Mouse (Mus musculus) CH12.LX (cell line): ENCODE measurements at regions not wholly inside any gene's neighbourhood (a gene's known extent, or its start where the extent isn't known, plus 50 kb on each side); places are given as distances from the start of the nearest gene placed in this dataset.

ENCODE experiments used
- CTCF ChIP-seq, 2 experiments: IDR thresholded peaks in 1 of 2; conservative IDR thresholded peaks in 1 of 2; 2 replicates each; pipeline ENCODE4 v1.5.1; 2011 to 2012; ENCODE audit warnings: low read depth in 2 of 2, low read length in 2 of 2, improper control_type of control experiment in 1 of 2, inconsistent platforms in 1 of 2, mild to moderate bottlenecking in 1 of 2, moderate library complexity in 1 of 2
- MAX ChIP-seq: IDR thresholded peaks from 2 replicates; pipeline ENCODE4 v1.6.1; 2011; ENCODE audit warnings: low read length, improper control_type of control experiment
- POLR2A ChIP-seq: IDR thresholded peaks from 2 replicates; pipeline ENCODE4 v1.6.1; 2011; ENCODE audit warnings: low read depth, mild to moderate bottlenecking, improper control_type of control experiment, low read length

GRCm38 (mm10) chr16:92963582-92963981 is 137.6 kb upstream of the Runx1 start:
- TF ChIP-seq CTCF (conservative IDR thresholded peaks at IDR 0.05 in 1 of 2, IDR thresholded peaks at IDR 0.05 in 1 of 2; ENCODE audit: low read depth in 2 of 2, low read length in 2 of 2), result no peak
- TF ChIP-seq POLR2A, result no peak
- no peak for TF ChIP-seq MAX
